Mouse (Mus musculus) stomach, postnatal 0 days (tissue): ENCODE measurements around the gene Taf9b. TPM values are rescaled to one million over a fixed set of nuclear protein-coding genes. Genes with fewer than 3 reads are reported as not detected.
A peak's percentile ranks its signal among the peaks of the same experiment; 100 is the strongest.

ENCODE experiments used
- ATAC-seq: fragments of 200-750 bp; cut with Nextera tagmentation; 2 replicates; pipeline ENCODE4 v1.8.0; 2017; ENCODE audit not compliant: low FRiP score, low TSS enrichment
- DNase-seq: peaks from one replicate; pipeline ENCODE4 v3.0.0-alpha.2; 2016; ENCODE audit warnings: low spot score
- H3K27ac ChIP-seq: fragments of 300-500 bp; sonication (generic); replicated peaks from 2 replicates; pipeline ENCODE4 v1.5.1; 2014; ENCODE audit warnings: mild to moderate bottlenecking, control low read depth
- H3K27me3 ChIP-seq: fragments of 300-500 bp; sonication (generic); 2 replicates; pipeline ENCODE4 v1.6.1; 2014; ENCODE audit warnings: low read length; ENCODE audit not compliant: control insufficient read depth, insufficient read depth
- H3K36me3 ChIP-seq: fragments of 300-500 bp; sonication (generic); 2 replicates; pipeline ENCODE4 v1.6.1; 2014; ENCODE audit warnings: low read length, mixed read lengths; ENCODE audit not compliant: control insufficient read depth, insufficient read depth
- H3K4me1 ChIP-seq: fragments of 300-500 bp; sonication (generic); replicated peaks from 2 replicates; pipeline ENCODE4 v1.6.1; 2014; ENCODE audit warnings: antibody characterized with exemption; ENCODE audit not compliant: control insufficient read depth, insufficient read depth
- H3K4me2 ChIP-seq: fragments of 300-500 bp; sonication (generic); replicated peaks from 2 replicates; pipeline ENCODE4 v1.6.1; 2014; ENCODE audit warnings: low read depth, mild to moderate bottlenecking, control low read depth, moderate library complexity
- H3K4me3 ChIP-seq: fragments of 300-500 bp; sonication (generic); 2 replicates; pipeline ENCODE4 v1.5.1; 2014; ENCODE audit warnings: low read depth, low read length, control low read depth
- H3K9ac ChIP-seq: fragments of 300-500 bp; sonication (generic); 2 replicates; pipeline ENCODE4 v1.6.1; 2014; ENCODE audit warnings: mild to moderate bottlenecking, low read length, control low read depth, mixed read lengths
- H3K9me3 ChIP-seq: fragments of 300-500 bp; sonication (generic); 2 replicates; pipeline ENCODE4 v1.6.1; 2016; ENCODE audit warnings: low read length; ENCODE audit not compliant: control insufficient read depth
- CTCF ChIP-seq: IDR thresholded peaks from 2 replicates; pipeline ENCODE4 v1.5.1; 2016; ENCODE audit warnings: antibody characterized with exemption, low read depth, mild to moderate bottlenecking, moderate library complexity
- EP300 ChIP-seq: optimal IDR thresholded peaks from 2 replicates; pipeline ENCODE3; 2016; ENCODE audit warnings: antibody characterized with exemption
- WGBS: fragments of 180-500 bp; shearing (Covaris S2); extraction: QIAGEN DNeasy Blood & Tissue Kit; methylation state at CpG from one replicate; pipeline ENCODE4 v1.1.7; 2014; 5-methylcytosine and 5-hydroxymethylcytosine counted together
- polyA plus RNA-seq: library from polyadenylated mRNA; unstranded; fragments of >200 nt; fragmentation: Nextera tagmentation; extraction: Ambion mirVana; gene quantifications from 2 replicates; pipeline ENCODE4 v1.2.1, GENCODE M21; 2015

The Taf9b gene
- polyA plus RNA-seq, 1 experiment from 2014 or later, result 10.2 TPM

- H3K27ac ChIP-seq, result no peak overlapping the region
- TF ChIP-seq EP300 (no peak), CTCF (no peak)
- no peak overlapping the region for H3K4me2 ChIP-seq
- no peaks in the 10 kb centered on the region for H3K4me1 ChIP-seq
- no peak overlapping the region for H3K4me3 ChIP-seq
- H3K9ac ChIP-seq, result no peak overlapping the region
- ATAC-seq (no peak), DNase-seq (no peak)
- WGBS, result 27% methylated on average over 4 of the region's 4 CpGs
- H3K9me3 ChIP-seq, result no peaks in the 10 kb centered on the region
- no peaks in the 10 kb centered on the region for H3K36me3 ChIP-seq
- no peaks in the 10 kb centered on the region for H3K27me3 ChIP-seq
Observed at GRCm38 (mm10) chrX:106190091-106190490, 30.9 kb downstream of the Taf9b start.

DNA sequence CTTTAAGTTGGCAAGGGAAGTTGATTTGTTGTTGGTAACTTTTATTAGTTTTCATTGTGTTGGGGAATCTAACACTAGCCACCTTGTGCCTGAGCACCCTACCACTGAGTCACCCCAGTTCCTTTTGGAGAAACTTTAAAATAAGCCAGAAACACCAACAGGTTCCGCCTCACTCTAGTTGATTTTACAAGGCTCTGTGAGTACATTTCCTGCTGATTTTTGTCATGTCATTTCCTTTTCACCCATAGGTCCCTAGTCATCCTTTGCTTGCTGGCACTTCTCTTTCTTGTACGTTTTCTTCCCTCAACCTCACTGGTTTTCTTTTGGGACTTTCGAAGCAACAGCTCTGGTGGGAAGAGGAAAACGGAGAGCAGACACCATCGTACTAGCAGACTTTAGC is 31.6 kb downstream of the Taf9b start:
- ATAC-seq (no peak), DNase-seq (no peak)
- no peak for TF ChIP-seq EP300
- TF ChIP-seq CTCF, result no peak
- Histone ChIP-seq H3K27ac (no peak overlapping the region), H3K4me1 (no peaks in the 10 kb centered on the region), H3K36me3 (no peaks in the 10 kb centered on the region), H3K4me2 (peak overlapping the region; percentile 57), H3K27me3 (no peaks in the 10 kb centered on the region), H3K9ac (no peak overlapping the region), H3K9me3 (no peaks in the 10 kb centered on the region), H3K4me3 (no peak overlapping the region)
- 62% methylated on average over 5 of the region's 5 CpGs for WGBS

GRCm38 (mm10) chrX:106187737-106188136 is 33.2 kb downstream of the Taf9b start:
- DNase-seq (peak; percentile 71), ATAC-seq (peak; percentile 50)
- Histone ChIP-seq H3K27me3 (no peaks in the 10 kb centered on the region), H3K9me3 (no peaks in the 10 kb centered on the region), H3K4me1 (no peaks in the 10 kb centered on the region), H3K9ac (peak overlapping the region; percentile 52; the same call in 1 of the 2 replicates), H3K27ac (no peak overlapping the region; the same call in 1 of the 2 replicates), H3K36me3 (no peaks in the 10 kb centered on the region), H3K4me2 (peak overlapping the region; percentile 57), H3K4me3 (peak overlapping the region; percentile 49)
- 14% methylated on average over 12 of the region's 12 CpGs for WGBS
- TF ChIP-seq EP300, result no peak
- TF ChIP-seq CTCF, result no peak

- H3K36me3 ChIP-seq, result no peaks in the 10 kb centered on the region
- ATAC-seq (peak; percentile 99), DNase-seq (peak; percentile 94)
- H3K4me1 ChIP-seq, result no peaks in the 10 kb centered on the region
- H3K9ac ChIP-seq, result peak within 1 kb of the TSS; percentile 52
- WGBS, result 13% methylated on average over 45 of the region's 55 CpGs
- no peaks in the 10 kb centered on the region for H3K27me3 ChIP-seq
- peak within 1 kb of the TSS; percentile 79 for H3K27ac ChIP-seq
- H3K9me3 ChIP-seq, result no peaks in the 10 kb centered on the region
- TF ChIP-seq CTCF (peak; percentile 36), EP300 (no peak)
- peak within 1 kb of the TSS; percentile 49 for H3K4me3 ChIP-seq
- peak within 1 kb of the TSS; percentile 57 for H3K4me2 ChIP-seq
Observed at GRCm38 (mm10) chrX:106186713-106187649, 34.0 kb downstream of the Taf9b start, which contains the start of gene Pgk1. Gene Pgk1 (plus strand): TSS chrX:106187100.

DNA sequence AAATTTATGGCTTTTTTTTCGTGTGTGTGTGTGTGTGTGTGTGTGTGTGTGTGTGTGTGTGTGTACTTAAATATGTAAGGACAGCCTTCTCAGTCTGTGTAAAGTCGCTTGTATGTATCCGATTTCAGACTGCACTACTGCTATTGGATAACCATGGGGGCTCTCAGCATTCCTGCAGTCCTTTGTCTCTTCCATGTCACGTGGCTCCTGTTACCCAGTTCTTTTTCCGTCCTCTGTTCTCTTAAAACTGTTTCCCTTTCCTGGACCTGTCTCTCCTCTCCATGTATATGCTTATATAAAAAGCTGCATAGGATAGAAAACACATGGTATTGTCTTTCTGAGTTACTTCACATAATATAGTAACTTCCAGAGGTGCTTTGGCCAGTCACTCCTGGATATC is 35.3 kb downstream of the Taf9b start:
- Histone ChIP-seq H3K4me1 (no peaks in the 10 kb centered on the region), H3K27me3 (no peaks in the 10 kb centered on the region), H3K27ac (peak overlapping the region; percentile 56), H3K9ac (no peak overlapping the region), H3K9me3 (no peaks in the 10 kb centered on the region), H3K4me3 (no peak overlapping the region), H3K4me2 (no peak overlapping the region), H3K36me3 (no peaks in the 10 kb centered on the region)
- TF ChIP-seq EP300 (no peak), CTCF (no peak)
- WGBS, result 20% methylated on average over 5 of the region's 5 CpGs
- ATAC-seq (no peak), DNase-seq (no peak)

GRCm38 (mm10) chrX:106184279-106184678 is 36.7 kb downstream of the Taf9b start:
- no peak overlapping the region for H3K4me2 ChIP-seq
- no peak for ATAC-seq
- WGBS, result 49% methylated on average over 4 of the region's 4 CpGs
- H3K9me3 ChIP-seq, result no peaks in the 10 kb centered on the region
- H3K4me3 ChIP-seq, result no peak overlapping the region
- H3K27ac ChIP-seq, result no peak overlapping the region
- no peaks in the 10 kb centered on the region for H3K27me3 ChIP-seq
- H3K4me1 ChIP-seq, result no peaks in the 10 kb centered on the region
- TF ChIP-seq CTCF (no peak), EP300 (no peak)
- H3K36me3 ChIP-seq, result no peaks in the 10 kb centered on the region
- peak; percentile 33 for DNase-seq
- H3K9ac ChIP-seq, result no peak overlapping the region
